Mouse (Mus musculus) mouse embryonic stem cell (cell line): ENCODE results near the gene Fbxl12.
"Not testable (repeated sequence)": the region's sequence is repeated elsewhere in the genome, so short reads cannot be mapped to it uniquely, and the experiment has no call there.

Experiments
- in situ Hi-C, 2 experiments: fragments of 300-500 bp; cut with MboI; formaldehyde crosslinking; loops; 1 replicate in 1 of 2; 3 replicates in 1 of 2; pipeline ENCODE4 v1.14.3; 2019 to 2020; ENCODE audit warnings: low sequenced_read_pairs in 2 of 2, low pct_unique_long_range_greater_than_20kb in 1 of 2, mixed read lengths in 1 of 2; ENCODE audit not compliant: unreplicated experiment in 1 of 2

The Fbxl12 gene

GRCm38 (mm10) chr9:20662325-20662724 lies 17.8 kb upstream of the Fbxl12 start:
- in situ Hi-C loops, result no loop called here

GRCm38 (mm10) chr9:20657546-20657945 lies 13.0 kb upstream of the Fbxl12 start:
- in situ Hi-C loops, result no loop called here

DNA sequence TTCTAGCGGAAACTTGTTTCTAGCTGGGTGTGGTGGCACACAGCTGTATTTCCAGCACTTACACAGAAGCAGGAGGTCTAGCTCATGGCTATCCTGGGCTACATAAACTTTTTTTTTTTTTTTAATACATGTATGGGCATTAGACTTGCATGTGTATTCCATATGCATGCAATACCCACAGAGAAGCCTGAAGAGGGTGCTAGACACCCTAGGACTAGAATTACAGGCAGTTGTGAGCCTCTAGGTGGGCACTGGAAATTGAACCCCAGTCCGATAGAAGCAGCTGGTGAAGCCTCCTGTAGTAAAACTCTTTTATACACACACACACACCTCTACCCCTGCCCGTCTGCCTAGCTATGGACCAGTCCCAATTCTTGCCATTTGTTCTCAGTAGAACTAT lies 9.3 kb upstream of the Fbxl12 start:
- in situ Hi-C loops, result no loop called here

DNA sequence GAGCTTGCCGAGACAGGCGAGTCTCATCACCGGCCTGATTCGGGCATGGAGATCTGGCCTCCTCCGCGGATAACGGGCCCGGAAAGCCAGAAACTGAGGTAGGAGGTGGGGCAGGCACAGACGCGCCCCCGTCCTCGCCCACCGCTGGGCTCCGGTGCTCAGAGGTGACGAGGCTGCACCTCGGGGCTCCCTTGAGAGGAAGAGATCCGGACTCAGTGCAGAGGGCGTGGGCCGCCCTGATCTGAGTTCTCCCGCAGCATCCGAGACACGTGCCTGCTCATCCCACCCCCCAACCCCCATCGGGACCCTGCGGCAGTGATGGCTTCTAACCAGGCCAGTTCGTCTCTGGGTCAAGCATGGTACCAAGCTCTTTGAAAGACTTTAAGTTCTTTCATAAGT lies 7.7 kb upstream of the Fbxl12 start:
- in situ Hi-C loops, result no loop called here

- in situ Hi-C loops, result no loop called here
Observed at GRCm38 (mm10) chr9:20651602-20652259, 7.2 kb upstream of the Fbxl12 start, which contains the start of gene Pin1. Gene Pin1, plus strand, starts transcription at chr9:20652095.

DNA sequence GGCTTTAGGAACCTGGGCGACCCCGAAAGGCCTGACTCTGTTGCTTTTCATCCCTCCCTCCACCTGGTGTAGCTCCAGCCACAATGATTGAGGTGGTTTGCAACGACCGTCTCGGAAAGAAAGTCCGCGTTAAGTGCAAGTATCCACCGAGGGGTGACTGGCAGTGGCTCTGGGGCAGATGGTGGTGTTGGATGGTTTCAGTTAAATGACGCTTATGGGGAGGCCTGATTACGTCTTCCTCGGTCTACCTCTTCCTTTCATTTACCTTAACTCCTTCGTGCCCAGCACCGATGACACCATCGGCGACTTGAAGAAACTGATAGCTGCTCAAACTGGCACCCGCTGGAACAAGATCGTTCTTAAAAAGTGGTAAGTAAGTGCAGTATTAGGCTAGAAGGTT lies 554 bp upstream of the Fbxl12 start:
- in situ Hi-C loops, result no loop called here

DNA sequence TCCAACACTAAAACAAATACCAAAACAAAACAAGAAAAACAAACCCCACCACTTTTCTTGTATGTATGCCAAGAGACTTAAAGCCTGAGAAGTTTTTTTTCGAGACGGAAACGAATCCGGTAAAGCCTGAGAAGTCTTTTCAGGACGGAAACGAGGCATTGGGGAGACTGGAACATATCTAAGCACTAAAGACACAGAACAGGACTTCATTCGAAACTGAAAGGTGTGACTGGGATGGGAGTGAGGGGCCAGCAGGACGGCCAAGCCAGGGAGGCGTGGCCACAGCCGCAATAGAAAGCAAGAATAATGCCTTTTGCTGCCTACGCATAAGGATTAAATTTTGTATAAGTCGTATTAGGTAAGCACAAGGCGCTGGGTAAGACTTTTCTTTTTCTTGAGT lies 786 bp downstream of the Fbxl12 start:
- in situ Hi-C loops, result no loop called here

DNA sequence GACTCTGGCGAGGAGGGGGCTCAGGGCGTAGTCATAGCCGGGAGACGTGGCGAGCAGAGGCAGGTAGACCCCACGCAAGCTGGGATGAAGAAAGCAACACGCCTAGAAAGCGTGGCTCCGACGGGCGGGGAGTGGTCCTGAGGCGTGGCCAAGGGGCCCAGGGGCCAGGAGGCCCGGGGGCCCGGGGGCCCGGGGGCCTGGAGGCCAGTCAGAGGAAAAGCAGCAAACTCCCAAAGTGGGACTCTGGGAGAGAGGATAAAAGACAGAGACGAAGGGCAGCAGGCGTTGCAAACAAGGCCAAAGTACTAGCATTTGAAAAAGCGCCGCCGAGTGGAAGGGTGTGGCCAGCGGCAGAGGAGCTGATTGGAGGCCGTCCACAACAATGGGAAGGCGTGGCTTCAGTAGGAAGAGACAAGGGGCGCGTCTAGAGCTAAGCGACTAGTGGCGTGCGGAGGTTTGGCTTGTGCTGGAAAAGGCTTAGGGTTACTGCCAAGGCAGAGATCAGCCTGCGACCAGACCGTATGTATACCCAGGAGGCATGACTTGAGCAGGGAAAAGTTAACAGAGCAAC lies 1.6 kb downstream of the Fbxl12 start:
- in situ Hi-C loops, result no loop called here

- in situ Hi-C loops, result no loop called here
Observed at GRCm38 (mm10) chr9:20642101-20642895, 2.3 kb downstream of the Fbxl12 start, which contains the start of gene Ubl5. Gene Ubl5, plus strand, starts transcription at chr9:20642878.

DNA sequence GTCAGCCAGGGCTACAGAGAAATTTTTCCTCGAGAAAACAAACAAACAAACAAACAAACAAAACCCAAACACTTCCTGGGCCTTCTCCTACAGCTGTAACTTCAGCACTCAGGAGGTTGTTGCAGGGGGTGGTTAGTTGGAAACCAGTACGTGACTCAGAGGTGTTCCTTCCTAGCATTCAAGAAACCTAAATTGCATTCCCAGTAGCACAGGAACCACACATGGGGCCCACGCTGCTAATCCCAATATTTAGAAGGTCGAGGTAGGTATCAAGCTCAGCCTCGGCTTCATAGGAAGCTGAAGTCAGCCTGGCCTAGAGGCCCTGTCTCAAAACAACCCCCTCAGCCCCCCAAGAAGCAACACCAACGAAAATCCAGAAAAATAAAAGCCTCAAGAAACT lies 3.1 kb downstream of the Fbxl12 start:
- in situ Hi-C loops, result no loop called here

DNA sequence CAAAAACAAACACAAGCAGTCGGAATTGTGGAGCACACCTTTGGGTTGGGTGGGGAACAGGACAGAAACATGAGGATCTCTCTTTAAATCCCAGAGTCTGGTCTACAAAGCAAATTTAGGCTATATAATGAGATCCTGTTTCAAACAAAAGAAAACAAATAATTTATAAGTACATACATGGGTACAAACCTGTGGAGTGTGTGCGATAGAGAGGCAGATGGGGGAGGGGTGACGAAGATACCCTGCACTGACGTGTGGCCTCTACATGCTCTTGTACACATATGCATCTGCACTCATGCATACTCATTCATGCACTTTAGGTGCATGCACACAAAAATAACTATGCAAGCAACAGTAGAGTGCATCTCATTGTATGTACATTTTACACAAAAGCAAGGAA lies 5.1 kb downstream of the Fbxl12 start:
- in situ Hi-C loops, result no loop called here

DNA sequence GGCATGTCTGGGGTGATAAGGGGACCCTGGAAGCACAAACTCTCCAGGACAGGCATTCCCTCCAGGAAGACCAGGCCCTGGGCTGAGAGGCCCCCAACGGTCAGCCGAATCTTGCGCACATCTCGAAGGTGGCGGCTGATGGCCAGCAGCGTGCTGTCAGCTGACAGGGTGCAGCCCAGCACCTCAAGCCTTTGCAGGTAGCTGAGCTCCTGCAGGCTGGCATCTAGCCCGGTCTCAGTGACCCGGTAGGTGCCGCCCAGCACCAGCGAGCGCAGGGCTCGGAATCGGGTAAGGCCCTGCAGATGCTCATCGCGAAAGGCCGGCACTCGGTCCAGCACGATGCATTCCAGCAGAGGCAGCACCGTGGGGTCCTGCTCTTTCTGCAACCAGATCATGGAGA lies 6.0 kb downstream of the Fbxl12 start:
- in situ Hi-C loops, result no loop called here

DNA sequence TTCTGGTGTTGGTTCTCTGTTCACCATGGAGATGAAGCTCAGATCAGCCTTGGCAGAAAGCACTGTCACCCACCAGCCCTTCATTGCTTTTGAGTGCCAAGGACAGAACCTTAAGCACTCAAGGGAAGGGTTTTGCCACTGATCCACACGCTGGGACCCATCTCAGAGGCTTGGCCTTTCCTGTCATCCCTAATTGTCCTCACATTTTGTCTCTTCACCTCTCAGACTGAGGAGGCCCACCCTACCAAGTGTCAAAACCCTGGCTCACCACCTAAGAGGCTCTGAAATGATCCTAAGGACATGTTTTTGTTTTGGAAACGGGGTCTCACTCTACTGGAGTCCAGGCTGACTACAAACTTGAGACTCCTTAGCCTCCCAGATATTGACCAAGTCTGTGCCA lies 7.8 kb downstream of the Fbxl12 start:
- in situ Hi-C loops, result no loop called here

DNA sequence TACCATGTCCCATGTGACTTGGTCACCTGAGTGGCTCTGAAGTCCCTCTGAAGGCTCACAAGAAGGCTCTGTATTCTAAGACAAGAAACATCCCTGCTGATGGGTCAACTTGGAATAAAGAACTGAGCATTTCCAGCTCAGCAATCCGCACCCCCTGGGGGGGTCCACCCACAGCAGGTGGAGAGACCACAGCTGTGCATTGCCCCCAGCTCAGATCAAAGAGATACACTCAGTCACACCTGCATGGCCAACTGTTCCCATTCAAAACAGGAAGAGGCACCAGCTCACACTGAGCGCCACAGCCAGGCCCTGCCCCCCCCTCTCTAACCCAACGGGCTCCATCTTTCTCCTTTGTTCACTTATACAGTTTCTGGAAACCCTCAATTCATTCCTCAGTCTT lies 8.3 kb downstream of the Fbxl12 start:
- in situ Hi-C loops, result no loop called here

DNA sequence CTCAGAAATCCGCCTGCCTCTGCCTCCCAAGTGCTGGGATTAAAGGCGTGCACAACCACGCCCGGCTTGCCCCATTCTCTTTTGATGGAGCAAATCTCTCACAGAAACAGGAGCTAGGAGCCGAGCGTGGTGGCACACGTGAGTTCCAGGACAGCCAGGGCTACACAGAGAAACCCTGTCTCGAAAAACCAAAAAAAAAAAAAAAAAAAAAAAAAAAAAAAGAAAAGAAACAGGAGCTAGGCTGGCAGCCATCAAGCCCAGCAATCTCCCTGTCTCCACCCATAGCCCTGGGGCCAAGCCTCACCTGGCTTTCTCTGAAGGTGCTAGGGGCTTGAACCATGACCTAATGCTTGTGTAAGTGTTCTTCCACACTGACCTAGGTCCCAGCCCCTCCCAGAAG lies 8.9 kb downstream of the Fbxl12 start:
- in situ Hi-C loops, result not testable (repeated sequence)

GRCm38 (mm10) chr9:20631332-20631731 lies 13.2 kb downstream of the Fbxl12 start:
- in situ Hi-C loops, result no loop called here

DNA sequence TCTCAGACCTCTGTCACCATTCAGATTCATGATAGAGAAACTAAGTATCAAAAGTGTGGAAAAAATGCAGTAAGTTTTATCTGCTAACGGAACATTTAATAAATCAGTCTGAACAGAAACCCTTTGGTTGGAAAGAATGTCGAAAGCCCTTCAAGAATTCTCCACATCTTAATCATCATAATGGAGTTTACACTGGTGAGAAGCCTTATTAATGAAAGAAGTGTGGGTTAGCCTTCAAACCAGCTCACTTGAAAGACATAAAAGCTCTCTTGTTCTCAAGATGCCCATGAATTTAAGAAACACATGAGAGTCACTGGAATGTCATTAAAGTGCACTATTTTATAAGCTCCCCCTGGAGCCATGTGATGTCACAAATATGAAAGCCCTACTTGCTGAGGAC lies 27.9 kb downstream of the Fbxl12 start:
- in situ Hi-C loops, result loop anchor here in 1 of 2 experiments (10.0 kb wide), 1 partner anchor 152 kb away; the partner anchor contains the start of gene Zfp26

DNA sequence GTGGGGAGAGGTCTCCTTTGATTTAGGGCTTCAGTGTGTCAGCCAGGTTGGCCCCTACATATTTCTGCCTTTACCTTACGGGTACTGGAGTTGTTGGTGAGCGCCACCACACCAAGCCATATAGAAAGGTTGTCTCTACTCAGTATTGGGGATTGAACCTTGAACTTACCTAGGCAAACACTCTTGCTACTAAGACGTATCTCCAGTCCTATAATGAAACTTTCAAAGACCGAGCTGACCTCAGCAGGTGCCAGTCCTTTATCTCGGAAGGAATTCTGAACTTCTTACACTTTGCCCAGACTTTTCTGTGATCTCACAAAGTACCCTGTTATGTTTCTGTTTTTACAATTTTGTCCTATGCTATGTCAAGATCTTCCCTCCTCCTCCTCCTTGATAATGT lies 32.6 kb downstream of the Fbxl12 start:
- in situ Hi-C loops, result loop anchor here in 1 of 2 experiments (10.0 kb wide), 1 partner anchor 147 kb away; the partner anchor contains the start of gene Zfp26

- in situ Hi-C loops, result loop anchor here in 1 of 2 experiments (10.0 kb wide), 1 partner anchor 145 kb away; the partner anchor contains the start of gene Zfp26
Observed at GRCm38 (mm10) chr9:20609831-20610464, 34.6 kb downstream of the Fbxl12 start.
